Mouse (Mus musculus): ENCODE results near the gene Sds. TPM values are rescaled to one million over a fixed set of nuclear protein-coding genes. Genes with fewer than 3 reads are reported as not detected.

The Sds gene
- polyA plus RNA-seq, 1 experiment from 2014 or later = not detected

GRCm38 (mm10) chr5:120435006-120435681, 41.2 kb upstream of the Sds start:
- peaks cover 100% of the 10 kb centered on the region for H3K27me3 ChIP-seq
- 0 out of 2 replicates have a peak overlapping the region, but pooled peaks have one; percentile 63 for H3K4me2 ChIP-seq
- peak overlapping the region; percentile 38; the same call in 1 of the 2 replicates for H3K4me3 ChIP-seq
- WGBS = under 1% methylated on average over 44 of the region's 44 CpGs
- peaks cover 28% of the 10 kb centered on the region for H3K4me1 ChIP-seq
- no peak overlapping the region for H3K27ac ChIP-seq
- no peaks in the 10 kb centered on the region for H3K36me3 ChIP-seq
- H3K9ac ChIP-seq = no peak overlapping the region
- no peak for ATAC-seq (ENCODE audit: borderline replicate concordance, extremely low read depth, low FRiP score, low TSS enrichment)
- no peaks in the 10 kb centered on the region for H3K9me3 ChIP-seq

- Histone ChIP-seq H3K36me3 (no peaks in the 10 kb centered on the region), H3K4me2 (peak overlapping the region; percentile 63), H3K9me3 (no peaks in the 10 kb centered on the region), H3K4me1 (peaks cover 30% of the 10 kb centered on the region), H3K27me3 (peaks cover 100% of the 10 kb centered on the region), H3K27ac (no peak overlapping the region), H3K9ac (no peak overlapping the region), H3K4me3 (peak overlapping the region; percentile 38)
- under 1% methylated on average over 44 of the region's 47 CpGs for WGBS
- no peak for ATAC-seq (ENCODE audit: borderline replicate concordance, extremely low read depth, low FRiP score, low TSS enrichment)
Measured at GRCm38 (mm10) chr5:120435731-120436501, 40.4 kb upstream of the Sds start.

- no peak for ATAC-seq (ENCODE audit: borderline replicate concordance, extremely low read depth, low FRiP score, low TSS enrichment)
- H3K9ac ChIP-seq = no peak overlapping the region
- H3K4me2 ChIP-seq = no peak overlapping the region
- peaks cover 26% of the 10 kb centered on the region for H3K4me1 ChIP-seq
- H3K27ac ChIP-seq = no peak overlapping the region
- no peaks in the 10 kb centered on the region for H3K36me3 ChIP-seq
- under 1% methylated on average over 18 of the region's 18 CpGs for WGBS
- no peaks in the 10 kb centered on the region for H3K9me3 ChIP-seq
- H3K4me3 ChIP-seq = no peak overlapping the region
- H3K27me3 ChIP-seq = peaks cover 97% of the 10 kb centered on the region
Measured at GRCm38 (mm10) chr5:120436885-120437495, 39.3 kb upstream of the Sds start.

- no peaks in the 10 kb centered on the region for H3K9me3 ChIP-seq
- no peak overlapping the region for H3K4me2 ChIP-seq
- 1% methylated on average over 17 of the region's 17 CpGs for WGBS
- H3K9ac ChIP-seq = no peak overlapping the region
- H3K27me3 ChIP-seq = peaks cover 97% of the 10 kb centered on the region
- no peaks in the 10 kb centered on the region for H3K36me3 ChIP-seq
- 0 out of 2 replicates have a peak overlapping the region, but pooled peaks have one; percentile 4 for H3K4me3 ChIP-seq
- peaks cover 26% of the 10 kb centered on the region for H3K4me1 ChIP-seq
- H3K27ac ChIP-seq = no peak overlapping the region
- ATAC-seq (ENCODE audit: borderline replicate concordance, extremely low read depth, low FRiP score, low TSS enrichment) = no peak
Measured at GRCm38 (mm10) chr5:120437539-120437938, 38.8 kb upstream of the Sds start.

GRCm38 (mm10) chr5:120437986-120438385, 38.3 kb upstream of the Sds start:
- H3K9ac ChIP-seq = no peak overlapping the region
- peaks cover 97% of the 10 kb centered on the region for H3K27me3 ChIP-seq
- H3K4me2 ChIP-seq = no peak overlapping the region
- no peak overlapping the region for H3K27ac ChIP-seq
- no peaks in the 10 kb centered on the region for H3K36me3 ChIP-seq
- under 1% methylated on average over 32 of the region's 33 CpGs for WGBS
- H3K4me1 ChIP-seq = peaks cover 26% of the 10 kb centered on the region
- 0 out of 2 replicates have a peak overlapping the region, but pooled peaks have one; percentile 4 for H3K4me3 ChIP-seq
- H3K9me3 ChIP-seq = no peaks in the 10 kb centered on the region
- no peak for ATAC-seq (ENCODE audit: borderline replicate concordance, extremely low read depth, low FRiP score, low TSS enrichment)

GRCm38 (mm10) chr5:120438469-120438868, 37.9 kb upstream of the Sds start:
- 2% methylated on average over 13 of the region's 13 CpGs for WGBS
- no peak for ATAC-seq (ENCODE audit: borderline replicate concordance, extremely low read depth, low FRiP score, low TSS enrichment)
- no peak overlapping the region for H3K27ac ChIP-seq
- peaks cover 26% of the 10 kb centered on the region for H3K4me1 ChIP-seq
- no peak overlapping the region for H3K4me3 ChIP-seq
- H3K4me2 ChIP-seq = no peak overlapping the region
- H3K9me3 ChIP-seq = no peaks in the 10 kb centered on the region
- peaks cover 96% of the 10 kb centered on the region for H3K27me3 ChIP-seq
- no peaks in the 10 kb centered on the region for H3K36me3 ChIP-seq
- no peak overlapping the region for H3K9ac ChIP-seq

GRCm38 (mm10) chr5:120438991-120439710, 37.2 kb upstream of the Sds start:
- Histone ChIP-seq H3K4me3 (no peak overlapping the region), H3K4me2 (no peak overlapping the region; the same call in 1 of the 2 replicates)
- WGBS = 2% methylated on average over 27 of the region's 27 CpGs

GRCm38 (mm10) chr5:120439887-120440670, 36.2 kb upstream of the Sds start:
- Histone ChIP-seq H3K9me3 (no peaks in the 10 kb centered on the region), H3K4me2 (peak overlapping the region; percentile 51), H3K4me3 (peak overlapping the region; percentile 29), H3K9ac (no peak overlapping the region), H3K4me1 (peaks cover 26% of the 10 kb centered on the region), H3K36me3 (no peaks in the 10 kb centered on the region), H3K27me3 (peaks cover 90% of the 10 kb centered on the region), H3K27ac (no peak overlapping the region)
- ATAC-seq (ENCODE audit: borderline replicate concordance, extremely low read depth, low FRiP score, low TSS enrichment) = no peak
- under 1% methylated on average over 60 of the region's 61 CpGs for WGBS

More at GRCm38 (mm10) chr5:120438991-120439710, 37.2 kb upstream of the Sds start:
- ATAC-seq (ENCODE audit: borderline replicate concordance, extremely low read depth, low FRiP score, low TSS enrichment) = no peak
- Histone ChIP-seq H3K36me3 (no peaks in the 10 kb centered on the region), H3K27ac (no peak overlapping the region), H3K9me3 (no peaks in the 10 kb centered on the region), H3K4me1 (peaks cover 26% of the 10 kb centered on the region), H3K27me3 (peaks cover 91% of the 10 kb centered on the region), H3K9ac (no peak overlapping the region)

- ATAC-seq (ENCODE audit: borderline replicate concordance, extremely low read depth, low FRiP score, low TSS enrichment) = no peak
- H3K27ac ChIP-seq = no peak overlapping the region
- no peaks in the 10 kb centered on the region for H3K9me3 ChIP-seq
- whole genome bisulfite sequencing = 3% methylated on average over 14 of the region's 14 CpGs
- peak overlapping the region; percentile 51 for H3K4me2 ChIP-seq
- peaks cover 90% of the 10 kb centered on the region for H3K27me3 ChIP-seq
- H3K4me3 ChIP-seq = peak overlapping the region; percentile 29
- no peak overlapping the region for H3K9ac ChIP-seq
- peaks cover 20% of the 10 kb centered on the region for H3K4me1 ChIP-seq
- no peaks in the 10 kb centered on the region for H3K36me3 ChIP-seq
Measured at GRCm38 (mm10) chr5:120440733-120441132, 35.6 kb upstream of the Sds start.

GRCm38 (mm10) chr5:120447305-120447704, 29.0 kb upstream of the Sds start:
- peaks cover 53% of the 10 kb centered on the region for H3K27me3 ChIP-seq
- H3K36me3 ChIP-seq = no peaks in the 10 kb centered on the region
- no peaks in the 10 kb centered on the region for H3K4me1 ChIP-seq
- no peak overlapping the region for H3K4me2 ChIP-seq
- no peaks in the 10 kb centered on the region for H3K9me3 ChIP-seq
- H3K9ac ChIP-seq = no peak overlapping the region
- no peak for ATAC-seq (ENCODE audit: borderline replicate concordance, extremely low read depth, low FRiP score, low TSS enrichment)
- no peak overlapping the region for H3K4me3 ChIP-seq
- WGBS = 23% methylated on average over 13 of the region's 13 CpGs
- no peak overlapping the region for H3K27ac ChIP-seq

Measured in lung, embryonic 15.5 days (tissue).